In the genomic region with DNA sequence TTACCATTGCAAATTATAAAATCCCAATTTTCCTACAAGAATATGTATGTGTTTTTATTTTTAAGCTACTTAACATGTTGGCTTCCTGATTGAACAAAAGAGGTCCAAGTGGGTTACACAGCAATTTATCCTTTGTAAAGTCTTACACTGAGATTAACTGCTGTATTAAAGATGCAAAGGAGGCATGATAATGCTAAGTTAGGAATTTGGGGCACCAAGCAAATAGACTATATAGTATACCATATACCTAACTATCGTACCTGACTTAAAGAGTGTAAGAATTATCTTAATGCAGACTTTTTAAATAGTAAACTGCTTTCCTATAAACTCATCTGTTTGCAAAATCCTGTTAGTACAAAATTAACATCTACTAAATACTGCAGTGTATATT, we compare ENCODE assay signal across 9 mouse cellular contexts. TPM values are rescaled to one million over a fixed set of nuclear protein-coding genes. Genes with fewer than 3 reads are reported as not detected.
DNase-seq lines count a peak whose midpoint lies in the region; ATAC-seq lines count a peak whose summit lies in the region.
"Had no signal": no experiment of that assay in that cellular context is flagged by ENCODE, and none has a peak within 500 bp of the region (broad histone marks: within the 10 kb centered on the region; RNA-seq: fewer than 3 reads in every experiment).

No protein-coding gene starts in this region.

- H3K9me3 ChIP-seq in kidney, embryonic 14.5 days (ENCODE audit: control insufficient read depth, low read length) = no peaks in the 10 kb centered on the region
- no peaks in the 10 kb centered on the region for H3K9me3 ChIP-seq in embryonic facial prominence, embryonic 14.5 days (ENCODE audit: control insufficient read depth, low read length)
- H3K9me3 ChIP-seq in hindbrain, embryonic 13.5 days = no peaks in the 10 kb centered on the region
- H3K9me3 ChIP-seq in midbrain, embryonic 12.5 days = no peaks in the 10 kb centered on the region

- H3K9ac ChIP-seq in kidney, embryonic 14.5 days (ENCODE audit: low read depth, low read length) = no peak overlapping the region
- H3K9ac ChIP-seq in embryonic facial prominence, embryonic 14.5 days (ENCODE audit: low read depth, low read length) = no peak overlapping the region
- peak overlapping the region; percentile 64; the same call in 1 of the 2 replicates for H3K9ac ChIP-seq in hindbrain, embryonic 13.5 days
- no peak overlapping the region for H3K9ac ChIP-seq in midbrain, embryonic 12.5 days (replicated peaks)

- peaks cover 11% of the 10 kb centered on the region; the same call in 1 of the 2 replicates for H3K4me1 ChIP-seq in kidney, embryonic 14.5 days (ENCODE audit: control insufficient read depth, insufficient read depth, low read length)
- peaks cover 19% of the 10 kb centered on the region for H3K4me1 ChIP-seq in embryonic facial prominence, embryonic 14.5 days (ENCODE audit: control insufficient read depth, insufficient read depth, low read length)
- H3K4me1 ChIP-seq in hindbrain, embryonic 13.5 days (replicated peaks) = peaks cover 11% of the 10 kb centered on the region
- peaks cover 18% of the 10 kb centered on the region for H3K4me1 ChIP-seq in midbrain, embryonic 12.5 days

- H3K4me3 ChIP-seq in kidney, embryonic 14.5 days (ENCODE audit: low read length) = peak overlapping the region; percentile 17; the same call in 1 of the 2 replicates
- peak overlapping the region; percentile 24; the same call in 1 of the 2 replicates for H3K4me3 ChIP-seq in embryonic facial prominence, embryonic 14.5 days (ENCODE audit: low read depth, low read length)
- peak overlapping the region; percentile 47 for H3K4me3 ChIP-seq in hindbrain, embryonic 13.5 days
- no peak overlapping the region for H3K4me3 ChIP-seq in midbrain, embryonic 12.5 days

- no peak overlapping the region for H3K27ac ChIP-seq in kidney, embryonic 14.5 days (ENCODE audit: low read depth, low read length)
- peak overlapping the region; percentile 34 for H3K27ac ChIP-seq in embryonic facial prominence, embryonic 14.5 days (replicated peaks; ENCODE audit: low read depth, low read length)
- peak overlapping the region; percentile 73 for H3K27ac ChIP-seq in hindbrain, embryonic 13.5 days
- peak overlapping the region; percentile 70; the same call in 1 of the 2 replicates for H3K27ac ChIP-seq in midbrain, embryonic 12.5 days (replicated peaks)

- H3K4me2 ChIP-seq in kidney, embryonic 14.5 days (replicated peaks; ENCODE audit: low read depth, low read length) = peak overlapping the region; percentile 28; the same call in 1 of the 2 replicates
- peak overlapping the region; percentile 36 for H3K4me2 ChIP-seq in embryonic facial prominence, embryonic 14.5 days (ENCODE audit: low read depth, low read length)
- H3K4me2 ChIP-seq in hindbrain, embryonic 13.5 days = peak overlapping the region; percentile 59
- peak overlapping the region; percentile 49 for H3K4me2 ChIP-seq in midbrain, embryonic 12.5 days (replicated peaks)

- no peaks in the 10 kb centered on the region for H3K36me3 ChIP-seq in kidney, embryonic 14.5 days (ENCODE audit: control insufficient read depth, insufficient read depth, low read length)
- H3K36me3 ChIP-seq in embryonic facial prominence, embryonic 14.5 days (ENCODE audit: control insufficient read depth, insufficient read depth, low read length) = no peaks in the 10 kb centered on the region
- no peaks in the 10 kb centered on the region for H3K36me3 ChIP-seq in hindbrain, embryonic 13.5 days
- H3K36me3 ChIP-seq in midbrain, embryonic 12.5 days = no peaks in the 10 kb centered on the region

- DNase-seq in kidney, postnatal 10 days = no peak
- DNase-seq in embryonic facial prominence, embryonic 14.5 days (ENCODE audit: low spot score) = no peak
- DNase-seq in gastrocnemius, postnatal 25 days = no peak
- no peak for DNase-seq in layer of hippocampus, postnatal 14 days (ENCODE audit: low spot score in 2 of 2)

- H3K27me3 ChIP-seq in kidney, embryonic 14.5 days (ENCODE audit: control insufficient read depth, insufficient read depth, low read length) = no peaks in the 10 kb centered on the region
- no peaks in the 10 kb centered on the region for H3K27me3 ChIP-seq in embryonic facial prominence, embryonic 14.5 days (replicated peaks; ENCODE audit: control insufficient read depth, insufficient read depth, low read length)
- no peaks in the 10 kb centered on the region for H3K27me3 ChIP-seq in hindbrain, embryonic 13.5 days
- no peaks in the 10 kb centered on the region for H3K27me3 ChIP-seq in midbrain, embryonic 12.5 days
- H3K27me3 ChIP-seq: CH12.LX had no signal

- WGBS in kidney, embryonic 14.5 days = 90% methylated on average over 1 of the region's 1 CpGs
- WGBS in embryonic facial prominence, embryonic 14.5 days = 90% methylated on average over 1 of the region's 1 CpGs
- 85% methylated on average over 1 of the region's 1 CpGs for WGBS in hindbrain, embryonic 13.5 days
- 95% methylated on average over 1 of the region's 1 CpGs for WGBS in midbrain, embryonic 12.5 days

- no peak for ATAC-seq in kidney, embryonic 14.5 days (ENCODE audit: low FRiP score, low TSS enrichment)
- ATAC-seq in embryonic facial prominence, embryonic 14.5 days (ENCODE audit: low read depth) = no peak
- peak; percentile 37; the same call in 1 of the 2 replicates for ATAC-seq in hindbrain, embryonic 13.5 days (ENCODE audit: low FRiP score)
- ATAC-seq in midbrain, embryonic 12.5 days (ENCODE audit: low FRiP score, low read depth) = no peak
- ATAC-seq in monocyte, adult 5-6 weeks (replicated peaks; ENCODE audit: insufficient number of reproducible peaks, low FRiP score, low TSS enrichment, poor library complexity, severe bottlenecking) = no peak

RNA-seq across cellular contexts. Expression of a gene that starts 26.4 kb away (rescaled TPM):
- polyA plus RNA-seq in kidney, embryonic 14.5 days (2014; fragmentation: Nextera tagmentation; extraction: Ambion mirVana) = 40.0 and 41.2 TPM in 2 replicates
- 30.9 and 31.0 TPM in 2 replicates for polyA plus RNA-seq in embryonic facial prominence, embryonic 14.5 days (2014; fragmentation: Nextera tagmentation; extraction: Ambion mirVana)
- polyA plus RNA-seq in hindbrain, embryonic 13.5 days (2015; fragmentation: Nextera tagmentation; extraction: Ambion mirVana) = 28.1 and 29.7 TPM in 2 replicates
- polyA plus RNA-seq in midbrain, embryonic 12.5 days (2016; fragmentation: Nextera tagmentation; extraction: Ambion mirVana) = 31.9 and 32.3 TPM in 2 replicates
- 10 to 100 TPM; 42.7 to 45.2 TPM for total RNA-seq in gastrocnemius, postnatal 25 days (2021)
- total RNA-seq in monocyte, adult 5-6 weeks (2017) = 94.5 to 177 TPM (median 99.6 TPM) in 3 replicates
- 100 to 1,000 TPM; 106 to 110 TPM for total RNA-seq in layer of hippocampus, postnatal 14 days (2021)

RNA-seq across cellular contexts. Expression of a gene that starts 27.1 kb away (rescaled TPM):
- polyA plus RNA-seq in kidney, embryonic 14.5 days (2014; fragmentation: Nextera tagmentation; extraction: Ambion mirVana) = 6.7 and 7.1 TPM in 2 replicates
- polyA plus RNA-seq in embryonic facial prominence, embryonic 14.5 days (2014; fragmentation: Nextera tagmentation; extraction: Ambion mirVana) = 4.2 and 5.0 TPM in 2 replicates
- 5.8 and 6.1 TPM in 2 replicates for polyA plus RNA-seq in hindbrain, embryonic 13.5 days (2015; fragmentation: Nextera tagmentation; extraction: Ambion mirVana)
- polyA plus RNA-seq in midbrain, embryonic 12.5 days (2016; fragmentation: Nextera tagmentation; extraction: Ambion mirVana) = 8.6 and 9.9 TPM in 2 replicates
- under 1 TPM; 0.64 to 0.70 TPM for total RNA-seq in gastrocnemius, postnatal 25 days (2021)
- total RNA-seq in monocyte, adult 5-6 weeks (2017) = 0.67 to 4.5 TPM (median 1.2 TPM) in 3 replicates
- 1 to 10 TPM; 1.1 to 1.5 TPM for total RNA-seq in layer of hippocampus, postnatal 14 days (2021)
